Mouse (Mus musculus): ENCODE data around the gene Mapt. TPM values are rescaled to one million over a fixed set of nuclear protein-coding genes. Genes with fewer than 3 reads are reported as not detected.

Mapt gene
- total RNA-seq (2023): not detected in 2 replicates

DNA sequence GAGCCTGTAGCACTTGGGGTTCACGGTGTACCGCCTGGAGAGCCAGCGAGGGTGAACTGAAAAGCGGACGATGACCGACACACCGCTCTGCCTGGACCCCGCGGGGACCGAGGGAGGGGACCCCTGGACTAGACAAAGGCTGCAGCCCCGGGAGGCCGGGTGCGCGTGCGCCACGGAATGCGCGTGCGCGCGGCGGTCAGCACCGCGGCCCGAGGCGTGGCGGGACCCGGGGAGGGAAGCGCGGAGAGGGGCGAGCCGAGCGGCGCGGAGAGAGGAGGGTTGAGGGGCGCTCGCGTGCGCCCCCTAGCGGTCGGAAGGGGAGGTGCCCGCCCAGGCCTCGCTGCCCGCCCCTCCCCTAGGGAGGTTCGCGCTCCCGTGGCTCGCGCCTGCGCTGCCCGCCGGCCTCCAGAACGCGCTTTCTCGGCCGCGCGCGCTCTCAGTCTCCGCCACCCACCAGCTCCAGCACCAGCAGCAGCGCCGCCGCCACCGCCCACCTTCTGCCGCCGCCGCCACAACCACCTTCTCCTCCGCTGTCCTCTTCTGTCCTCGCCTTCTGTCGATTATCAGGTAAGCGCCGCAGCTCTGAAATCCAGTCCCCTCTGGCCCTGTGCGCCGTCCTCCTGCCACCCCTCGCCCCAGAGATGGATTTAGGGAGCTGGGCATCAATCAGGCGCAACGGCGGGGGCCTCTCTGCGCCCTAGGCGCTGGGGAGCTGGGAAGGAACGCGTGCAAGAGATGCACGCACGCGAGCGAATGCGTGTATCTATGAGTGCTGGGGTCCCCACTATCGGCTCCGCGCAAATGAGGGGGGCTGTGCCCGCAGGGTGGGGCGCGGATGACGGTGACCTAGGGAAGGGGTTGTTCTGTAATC, at the start of gene Mapt:
Mapt (plus strand) TSS at position 350 of the 871 bp plus-strand sequence.

GRCm38 (mm10) chr11:104186135-104186836, 44.9 kb upstream of the Mapt start, which contains the start of gene Sppl2c:
TSS of gene Sppl2c (plus strand) at chr11:104186327.

Other genes starting within 250 kb of the Mapt start
- gene Crhr1, start 98.5 kb upstream of the Mapt start, total RNA-seq (2023): not detected in 2 replicates
- gene Sppl2c, start 45.1 kb upstream of the Mapt start, total RNA-seq (2023): not detected in 2 replicates
- 56.8 and 68.1 TPM in 2 replicates for gene Kansl1, start 237.5 kb downstream of the Mapt start, total RNA-seq (2023)